Mouse (Mus musculus): ENCODE measurements around the gene Taok3. TPM values are rescaled to one million over a fixed set of nuclear protein-coding genes. Genes with fewer than 3 reads are reported as not detected.
A peak's percentile ranks its signal among the peaks of the same experiment; 100 is the strongest.

Gene Taok3
- polyA plus RNA-seq (2016; fragmentation: Nextera tagmentation; extraction: Ambion mirVana) = 11.6 and 13.3 TPM in 2 replicates

GRCm38 (mm10) chr5:117119777-117120488, at the start of gene Taok3:
Gene Taok3, plus strand, starts transcription at chr5:117120129.
- ATAC-seq (ENCODE audit: insufficient number of reproducible peaks, low FRiP score) = peak; percentile 93
- H3K9ac ChIP-seq = peak within 1 kb of the TSS; percentile 82
- H3K27me3 ChIP-seq (replicated peaks) = 0 out of 2 replicates have a peak, but pooled peaks cover 2% of the 10 kb centered on the region
- WGBS = under 1% methylated on average over 73 of the region's 74 CpGs
- peak within 1 kb of the TSS; percentile 94 for H3K4me2 ChIP-seq
- H3K27ac ChIP-seq (ENCODE audit: poor library complexity, severe bottlenecking) = peak within 1 kb of the TSS; percentile 70; the same call in 1 of the 2 replicates
- H3K4me1 ChIP-seq (replicated peaks) = peaks cover 16% of the 10 kb centered on the region
- H3K36me3 ChIP-seq = no peaks in the 10 kb centered on the region
- H3K4me3 ChIP-seq = peak within 1 kb of the TSS; percentile 81
- no peaks in the 10 kb centered on the region for H3K9me3 ChIP-seq (replicated peaks)

- no peaks in the 10 kb centered on the region for H3K9me3 ChIP-seq (replicated peaks)
- WGBS = 5% methylated on average over 13 of the region's 13 CpGs
- H3K4me2 ChIP-seq = peak overlapping the region; percentile 74
- H3K4me3 ChIP-seq = peak overlapping the region; percentile 35
- H3K9ac ChIP-seq = peak overlapping the region; percentile 63
- no peak overlapping the region; the same call in 1 of the 2 replicates for H3K27ac ChIP-seq (ENCODE audit: poor library complexity, severe bottlenecking)
- 0 out of 2 replicates have a peak, but pooled peaks cover 2% of the 10 kb centered on the region for H3K27me3 ChIP-seq (replicated peaks)
- peak; percentile 62; the same call in 1 of the 2 replicates for ATAC-seq (ENCODE audit: insufficient number of reproducible peaks, low FRiP score)
- peaks cover 19% of the 10 kb centered on the region for H3K36me3 ChIP-seq
- H3K4me1 ChIP-seq (replicated peaks) = peaks cover 26% of the 10 kb centered on the region
These were observed 32.2 kb upstream of the Taok3 start for GRCm38 (mm10) chr5:117087718-117088117.

- Histone ChIP-seq H3K36me3 (peaks cover 34% of the 10 kb centered on the region), H3K4me2 (no peak overlapping the region), H3K4me3 (no peak overlapping the region), H3K27me3 (replicated peaks) (0 out of 2 replicates have a peak, but pooled peaks cover 2% of the 10 kb centered on the region), H3K9ac (no peak overlapping the region), H3K27ac (ENCODE audit: poor library complexity, severe bottlenecking) (no peak overlapping the region), H3K9me3 (replicated peaks) (no peaks in the 10 kb centered on the region), H3K4me1 (replicated peaks) (peaks cover 26% of the 10 kb centered on the region)
- no peak for ATAC-seq (ENCODE audit: insufficient number of reproducible peaks, low FRiP score)
- WGBS = 60% methylated on average over 3 of the region's 3 CpGs
These were observed 30.8 kb upstream of the Taok3 start for GRCm38 (mm10) chr5:117089147-117089546.

- WGBS = 18% methylated on average over 6 of the region's 6 CpGs
- no peak for ATAC-seq (ENCODE audit: insufficient number of reproducible peaks, low FRiP score)
- Histone ChIP-seq H3K27ac (ENCODE audit: poor library complexity, severe bottlenecking) (no peak overlapping the region), H3K9ac (no peak overlapping the region), H3K9me3 (replicated peaks) (no peaks in the 10 kb centered on the region), H3K27me3 (replicated peaks) (0 out of 2 replicates have a peak, but pooled peaks cover 2% of the 10 kb centered on the region), H3K4me1 (replicated peaks) (peaks cover 31% of the 10 kb centered on the region), H3K36me3 (peaks cover 40% of the 10 kb centered on the region), H3K4me3 (no peak overlapping the region), H3K4me2 (no peak overlapping the region)
These were observed 30.1 kb upstream of the Taok3 start for GRCm38 (mm10) chr5:117089786-117090185.

GRCm38 (mm10) chr5:117094431-117094830, 25.5 kb upstream of the Taok3 start:
- Histone ChIP-seq H3K4me2 (no peak overlapping the region), H3K9me3 (replicated peaks) (no peaks in the 10 kb centered on the region), H3K4me3 (no peak overlapping the region), H3K27ac (ENCODE audit: poor library complexity, severe bottlenecking) (no peak overlapping the region), H3K9ac (no peak overlapping the region), H3K4me1 (replicated peaks) (peaks cover 16% of the 10 kb centered on the region), H3K36me3 (peaks cover 75% of the 10 kb centered on the region), H3K27me3 (replicated peaks) (no peaks in the 10 kb centered on the region)
- WGBS = 28% methylated on average over 7 of the region's 7 CpGs
- peak; percentile 55; the same call in 1 of the 2 replicates for ATAC-seq (ENCODE audit: insufficient number of reproducible peaks, low FRiP score)

- H3K27ac ChIP-seq (ENCODE audit: poor library complexity, severe bottlenecking) = no peak overlapping the region
- 53% methylated on average over 3 of the region's 3 CpGs for WGBS
These were observed 23.2 kb upstream of the Taok3 start for GRCm38 (mm10) chr5:117096716-117097115.

GRCm38 (mm10) chr5:117099008-117099407, 20.9 kb upstream of the Taok3 start:
- H3K27me3 ChIP-seq (replicated peaks) = no peaks in the 10 kb centered on the region
- H3K9ac ChIP-seq = no peak overlapping the region
- no peaks in the 10 kb centered on the region for H3K9me3 ChIP-seq (replicated peaks)
- H3K27ac ChIP-seq (ENCODE audit: poor library complexity, severe bottlenecking) = no peak overlapping the region
- 90% methylated on average over 5 of the region's 5 CpGs for WGBS
- H3K4me2 ChIP-seq = no peak overlapping the region
- ATAC-seq (ENCODE audit: insufficient number of reproducible peaks, low FRiP score) = no peak
- peaks cover 7% of the 10 kb centered on the region; the same call in 1 of the 2 replicates for H3K4me1 ChIP-seq (replicated peaks)
- H3K4me3 ChIP-seq = no peak overlapping the region
- peaks cover 88% of the 10 kb centered on the region for H3K36me3 ChIP-seq

More at GRCm38 (mm10) chr5:117096716-117097115, 23.2 kb upstream of the Taok3 start:
- Histone ChIP-seq H3K36me3 (peaks cover 89% of the 10 kb centered on the region), H3K4me2 (no peak overlapping the region), H3K27me3 (replicated peaks) (no peaks in the 10 kb centered on the region), H3K9me3 (replicated peaks) (no peaks in the 10 kb centered on the region), H3K4me3 (no peak overlapping the region), H3K4me1 (replicated peaks) (peaks cover 7% of the 10 kb centered on the region; the same call in 1 of the 2 replicates), H3K9ac (no peak overlapping the region)
- no peak for ATAC-seq (ENCODE audit: insufficient number of reproducible peaks, low FRiP score)

GRCm38 (mm10) chr5:117099742-117100141, 20.2 kb upstream of the Taok3 start:
- Histone ChIP-seq H3K27me3 (replicated peaks) (no peaks in the 10 kb centered on the region), H3K36me3 (peaks cover 88% of the 10 kb centered on the region), H3K9me3 (replicated peaks) (no peaks in the 10 kb centered on the region), H3K4me2 (no peak overlapping the region), H3K27ac (ENCODE audit: poor library complexity, severe bottlenecking) (no peak overlapping the region), H3K4me1 (replicated peaks) (peaks cover 2% of the 10 kb centered on the region; the same call in 1 of the 2 replicates), H3K9ac (no peak overlapping the region), H3K4me3 (no peak overlapping the region)
- no peak for ATAC-seq (ENCODE audit: insufficient number of reproducible peaks, low FRiP score)
- 83% methylated on average over 11 of the region's 11 CpGs for WGBS

- Histone ChIP-seq H3K4me1 (replicated peaks) (no peaks in the 10 kb centered on the region; the same call in 1 of the 2 replicates), H3K36me3 (peaks cover 98% of the 10 kb centered on the region)
These were observed 16.6 kb upstream of the Taok3 start for GRCm38 (mm10) chr5:117103194-117103929.

GRCm38 (mm10) chr5:117104329-117104728, 15.6 kb upstream of the Taok3 start:
- H3K27me3 ChIP-seq (replicated peaks) = no peaks in the 10 kb centered on the region
- WGBS = 93% methylated on average over 12 of the region's 12 CpGs
- no peak overlapping the region for H3K4me2 ChIP-seq
- H3K27ac ChIP-seq (ENCODE audit: poor library complexity, severe bottlenecking) = no peak overlapping the region
- no peak for ATAC-seq (ENCODE audit: insufficient number of reproducible peaks, low FRiP score)
- H3K4me1 ChIP-seq (replicated peaks) = no peaks in the 10 kb centered on the region; the same call in 1 of the 2 replicates
- H3K9me3 ChIP-seq (replicated peaks) = no peaks in the 10 kb centered on the region
- H3K9ac ChIP-seq = no peak overlapping the region
- H3K4me3 ChIP-seq = no peak overlapping the region
- H3K36me3 ChIP-seq = peaks cover 99% of the 10 kb centered on the region

More at GRCm38 (mm10) chr5:117103194-117103929, 16.6 kb upstream of the Taok3 start:
- Histone ChIP-seq H3K4me3 (no peak overlapping the region), H3K4me2 (no peak overlapping the region), H3K27ac (ENCODE audit: poor library complexity, severe bottlenecking) (no peak overlapping the region), H3K9me3 (replicated peaks) (no peaks in the 10 kb centered on the region), H3K9ac (no peak overlapping the region), H3K27me3 (replicated peaks) (no peaks in the 10 kb centered on the region)
- WGBS = 93% methylated on average over 20 of the region's 20 CpGs
- no peak for ATAC-seq (ENCODE audit: insufficient number of reproducible peaks, low FRiP score)

GRCm38 (mm10) chr5:117105761-117106160, 14.2 kb upstream of the Taok3 start:
- Histone ChIP-seq H3K4me3 (no peak overlapping the region), H3K9me3 (replicated peaks) (no peaks in the 10 kb centered on the region), H3K27ac (ENCODE audit: poor library complexity, severe bottlenecking) (no peak overlapping the region), H3K27me3 (replicated peaks) (no peaks in the 10 kb centered on the region), H3K9ac (no peak overlapping the region), H3K4me1 (replicated peaks) (no peaks in the 10 kb centered on the region; the same call in 1 of the 2 replicates), H3K4me2 (no peak overlapping the region), H3K36me3 (peaks cover 96% of the 10 kb centered on the region)
- ATAC-seq (ENCODE audit: insufficient number of reproducible peaks, low FRiP score) = no peak
- WGBS = 91% methylated on average over 9 of the region's 9 CpGs

Measured in heart, embryonic 12.5 days (tissue).